Mouse (Mus musculus) embryonic facial prominence, embryonic 14.5 days (tissue): ENCODE data around the gene Fam207a. TPM values are rescaled to one million over a fixed set of nuclear protein-coding genes. Genes with fewer than 3 reads are reported as not detected.
A peak's percentile ranks its signal among the peaks of the same experiment; 100 is the strongest.

Source experiments
- ATAC-seq: fragments of 200-750 bp; cut with Nextera tagmentation; 2 replicates; pipeline ENCODE4 v1.8.0; 2017; ENCODE audit warnings: low read depth, moderate number of reproducible peaks, moderate TSS enrichment
- DNase-seq: peaks from one replicate; pipeline ENCODE4 v3.0.0-alpha.2; 2015; ENCODE audit warnings: low spot score
- H3K27ac ChIP-seq: fragments of 300-500 bp; sonication (generic); replicated peaks from 2 replicates; pipeline ENCODE4 v1.5.1; 2014; ENCODE audit warnings: low read depth, mild to moderate bottlenecking, low read length, moderate library complexity
- H3K27me3 ChIP-seq: fragments of 300-500 bp; sonication (generic); replicated peaks from 2 replicates; pipeline ENCODE4 v1.6.1; 2014; ENCODE audit warnings: low read length; ENCODE audit not compliant: control insufficient read depth, insufficient read depth
- H3K36me3 ChIP-seq: fragments of 300-500 bp; sonication (generic); 2 replicates; pipeline ENCODE4 v1.6.1; 2014; ENCODE audit warnings: low read length, mixed read lengths; ENCODE audit not compliant: control insufficient read depth, insufficient read depth
- H3K4me1 ChIP-seq: fragments of 300-500 bp; sonication (generic); 2 replicates; pipeline ENCODE4 v1.6.1; 2014; ENCODE audit warnings: antibody characterized with exemption, low read length; ENCODE audit not compliant: control insufficient read depth, insufficient read depth
- H3K4me2 ChIP-seq: fragments of 300-500 bp; sonication (generic); 2 replicates; pipeline ENCODE4 v1.6.1; 2014; ENCODE audit warnings: low read depth, mild to moderate bottlenecking, low read length, moderate library complexity, mixed read lengths
- H3K4me3 ChIP-seq: fragments of 300-500 bp; sonication (generic); 2 replicates; pipeline ENCODE4 v1.5.1; 2014; ENCODE audit warnings: low read depth, mild to moderate bottlenecking, low read length
- H3K9ac ChIP-seq: fragments of 300-500 bp; sonication (generic); 2 replicates; pipeline ENCODE4 v1.6.1; 2014; ENCODE audit warnings: low read depth, mild to moderate bottlenecking, low read length, moderate library complexity, mixed read lengths
- H3K9me3 ChIP-seq: fragments of 300-500 bp; sonication (generic); 2 replicates; pipeline ENCODE4 v1.6.1; 2016; ENCODE audit warnings: low read length; ENCODE audit not compliant: control insufficient read depth
- WGBS: fragments of 180-500 bp; shearing (Covaris S2); extraction: QIAGEN DNeasy Blood & Tissue Kit; methylation state at CpG from one replicate; pipeline ENCODE4 v1.1.7; 2014; 5-methylcytosine and 5-hydroxymethylcytosine counted together
- polyA plus RNA-seq: library from polyadenylated mRNA; unstranded; fragments of >200 nt; fragmentation: Nextera tagmentation; extraction: Ambion mirVana; gene quantifications from 2 replicates; pipeline ENCODE4 v1.2.1, GENCODE M21; 2014

Gene Fam207a
- 34.2 and 38.5 TPM in 2 replicates for polyA plus RNA-seq

DNA sequence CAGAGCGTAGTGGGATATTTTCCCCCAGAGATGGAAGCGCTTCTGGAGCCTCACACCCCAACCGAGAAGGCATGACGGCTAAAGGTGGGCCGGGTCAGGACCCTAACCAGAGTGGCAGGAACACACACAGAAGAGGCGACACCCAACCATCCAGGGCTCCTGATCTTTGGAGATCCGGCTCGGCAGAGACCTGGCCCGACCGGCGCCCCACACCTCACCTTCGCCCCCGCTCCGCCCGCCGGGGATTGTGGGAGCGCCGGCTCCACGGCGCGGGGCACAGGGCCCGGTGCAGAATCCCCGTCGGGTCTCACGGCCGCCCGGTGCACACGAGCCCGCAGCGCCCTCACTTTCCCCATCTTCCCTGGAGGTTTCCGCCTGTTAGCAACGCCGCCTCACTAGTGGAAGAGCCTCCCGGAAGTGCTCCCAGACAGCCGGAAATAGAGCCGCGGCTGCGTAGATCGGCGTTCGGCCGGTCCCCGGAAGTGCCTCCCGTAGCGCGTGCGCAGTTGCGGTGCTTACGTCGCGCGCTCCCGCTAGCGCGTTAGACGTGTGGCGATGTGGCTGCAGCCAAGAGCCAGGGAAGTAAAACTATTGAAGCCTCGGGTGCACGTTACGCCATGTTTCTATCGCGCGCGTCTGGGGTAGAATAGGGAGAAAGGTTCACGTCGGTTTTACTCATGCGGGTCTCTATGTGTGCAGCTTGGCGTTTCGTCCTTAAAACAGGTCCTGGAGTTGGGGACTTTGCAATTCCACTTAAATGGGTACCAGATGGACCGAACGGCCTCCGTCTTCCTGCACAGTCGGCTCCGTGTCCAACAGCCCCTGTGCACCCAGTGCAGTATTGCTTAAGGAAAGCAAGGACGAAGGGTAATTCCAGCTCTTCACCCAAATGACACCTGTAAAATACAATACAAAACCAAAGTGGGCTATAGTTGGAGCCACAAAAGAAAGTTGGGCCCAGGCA, at the start of gene Fam207a:
TSS of gene Fam207a (minus strand) at position 401 of the 964 bp plus-strand sequence.
- Histone ChIP-seq H3K4me2 (peak within 1 kb of the TSS; percentile 89), H3K27ac (peak within 1 kb of the TSS; percentile 90), H3K4me3 (peak within 1 kb of the TSS; percentile 92), H3K4me1 (peaks cover 13% of the 10 kb centered on the region), H3K9ac (peak within 1 kb of the TSS; percentile 87), H3K27me3 (no peaks in the 10 kb centered on the region), H3K9me3 (no peaks in the 10 kb centered on the region), H3K36me3 (peaks cover 34% of the 10 kb centered on the region)
- DNase-seq (peak; percentile 98), ATAC-seq (peak; percentile 95)
- 1% methylated on average over 61 of the region's 75 CpGs for WGBS

DNA sequence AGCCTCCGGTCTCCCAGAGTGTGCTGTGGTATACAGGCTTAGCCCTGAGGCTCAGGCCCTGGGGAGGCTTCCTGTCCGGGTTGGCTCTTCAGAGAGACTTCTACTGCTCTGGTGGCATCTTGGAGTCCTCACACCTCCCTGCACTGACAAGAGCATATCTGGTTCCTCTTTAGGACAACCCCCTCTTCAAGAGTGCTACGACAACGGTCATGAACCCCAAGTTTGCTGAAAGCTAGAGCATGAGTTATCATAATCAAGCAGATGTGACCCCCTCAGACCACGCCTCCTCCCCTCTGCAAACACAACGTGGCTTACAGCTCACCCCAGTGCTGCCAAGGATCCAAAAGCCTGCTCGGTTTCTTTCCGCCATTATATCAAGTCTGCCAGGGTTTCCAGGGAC, 49.4 kb upstream of the Fam207a start:
- DNase-seq, result no peak
- no peaks in the 10 kb centered on the region for H3K9me3 ChIP-seq
- no peaks in the 10 kb centered on the region for H3K36me3 ChIP-seq
- H3K9ac ChIP-seq, result no peak overlapping the region
- no peak overlapping the region for H3K4me3 ChIP-seq
- H3K4me2 ChIP-seq, result no peak overlapping the region
- no peak for ATAC-seq
- H3K27ac ChIP-seq, result no peak overlapping the region
- no peaks in the 10 kb centered on the region for H3K4me1 ChIP-seq
- WGBS, result 72% methylated on average over 8 of the region's 8 CpGs
- H3K27me3 ChIP-seq, result no peaks in the 10 kb centered on the region

DNA sequence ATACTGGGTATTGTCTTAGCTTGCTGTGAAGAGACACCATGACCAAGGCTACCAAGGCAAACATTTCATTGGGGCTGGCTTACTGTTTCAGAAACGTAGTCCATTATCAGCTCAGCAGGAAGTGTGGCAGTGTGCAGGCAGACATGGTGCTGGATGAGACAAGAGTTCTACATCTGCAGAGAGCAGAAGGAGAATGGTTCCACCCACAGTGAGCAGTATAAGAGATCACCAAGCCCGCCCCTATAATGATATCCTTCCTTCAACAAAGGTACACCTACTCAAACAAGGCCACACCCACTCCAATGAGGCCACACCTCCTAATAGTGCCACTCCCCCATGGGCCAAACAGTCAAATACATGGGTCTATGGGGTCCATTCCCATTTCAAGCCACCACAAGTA, 45.9 kb upstream of the Fam207a start:
- Histone ChIP-seq H3K4me2 (no peak overlapping the region), H3K9ac (no peak overlapping the region), H3K36me3 (no peaks in the 10 kb centered on the region), H3K27me3 (no peaks in the 10 kb centered on the region), H3K4me3 (no peak overlapping the region), H3K4me1 (no peaks in the 10 kb centered on the region), H3K9me3 (no peaks in the 10 kb centered on the region), H3K27ac (no peak overlapping the region)
- no peak for DNase-seq
- WGBS, result 75% methylated on average over 2 of the region's 2 CpGs
- no peak for ATAC-seq

DNA sequence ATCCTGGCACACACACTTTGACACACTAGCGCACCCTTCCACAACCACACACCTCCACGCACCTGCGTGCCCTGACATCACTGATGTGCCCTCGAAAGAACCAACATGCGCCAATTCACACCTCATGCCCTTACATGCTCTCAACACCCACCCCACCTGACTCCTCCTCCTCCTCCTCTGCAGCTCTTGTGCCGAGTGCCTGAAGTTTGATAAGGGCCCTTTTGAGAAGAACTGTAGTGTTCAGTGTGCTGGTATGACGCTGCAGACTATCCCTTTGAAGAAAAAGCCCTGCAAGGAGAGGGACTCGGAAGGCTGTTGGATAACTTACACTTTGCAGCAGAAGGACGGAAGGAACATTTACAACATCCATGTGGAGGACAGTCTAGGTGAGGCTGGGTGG, 45.2 kb upstream of the Fam207a start:
- Histone ChIP-seq H3K36me3 (no peaks in the 10 kb centered on the region), H3K9me3 (no peaks in the 10 kb centered on the region), H3K4me1 (no peaks in the 10 kb centered on the region), H3K27me3 (no peaks in the 10 kb centered on the region), H3K4me2 (no peak overlapping the region), H3K9ac (no peak overlapping the region), H3K27ac (no peak overlapping the region), H3K4me3 (no peak overlapping the region)
- DNase-seq (no peak), ATAC-seq (no peak)
- WGBS, result 87% methylated on average over 9 of the region's 9 CpGs

DNA sequence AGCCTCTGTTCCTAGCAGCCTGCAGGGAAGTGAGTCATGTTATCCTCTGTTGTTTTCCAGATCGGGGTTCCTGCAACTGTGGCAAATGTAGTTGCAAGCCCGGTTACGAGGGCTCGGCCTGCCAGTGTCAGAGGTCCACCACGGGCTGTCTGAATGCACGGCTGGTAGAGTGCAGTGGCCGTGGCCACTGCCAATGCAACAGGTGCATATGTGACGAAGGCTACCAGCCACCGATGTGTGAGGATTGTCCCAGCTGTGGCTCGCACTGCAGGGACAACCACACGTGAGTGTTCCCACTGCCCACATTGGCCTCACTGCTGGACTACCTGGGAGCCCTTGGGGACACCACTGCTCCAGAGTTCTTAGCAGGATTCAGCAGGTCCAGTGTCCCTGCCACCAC, 44.5 kb upstream of the Fam207a start:
- Histone ChIP-seq H3K9ac (no peak overlapping the region), H3K4me1 (no peaks in the 10 kb centered on the region), H3K27me3 (no peaks in the 10 kb centered on the region), H3K4me3 (no peak overlapping the region), H3K4me2 (no peak overlapping the region), H3K27ac (no peak overlapping the region), H3K9me3 (no peaks in the 10 kb centered on the region), H3K36me3 (no peaks in the 10 kb centered on the region)
- DNase-seq (no peak), ATAC-seq (no peak)
- WGBS, result 83% methylated on average over 11 of the region's 11 CpGs

DNA sequence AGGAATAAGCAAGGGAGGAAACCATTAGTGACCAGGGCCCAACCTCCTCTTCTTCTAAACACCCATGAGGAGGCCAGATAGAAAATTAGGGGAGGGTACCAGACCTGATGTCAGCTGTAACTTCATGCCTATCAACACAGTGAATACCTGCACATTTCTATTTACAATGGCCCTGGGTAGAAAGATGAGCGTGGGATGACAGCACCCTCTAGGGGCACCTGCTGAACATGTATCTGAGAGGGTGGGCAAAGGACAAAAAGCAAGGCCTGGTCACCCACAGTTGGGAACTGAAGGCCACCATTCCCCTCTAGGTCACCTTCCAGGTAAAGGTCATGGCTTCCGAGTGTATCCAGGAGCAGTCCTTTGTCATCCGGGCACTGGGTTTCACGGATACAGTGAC, 42.1 kb upstream of the Fam207a start:
- Histone ChIP-seq H3K27me3 (no peaks in the 10 kb centered on the region), H3K36me3 (no peaks in the 10 kb centered on the region), H3K9me3 (no peaks in the 10 kb centered on the region), H3K27ac (no peak overlapping the region), H3K4me1 (no peaks in the 10 kb centered on the region), H3K9ac (no peak overlapping the region), H3K4me3 (no peak overlapping the region), H3K4me2 (no peak overlapping the region)
- DNase-seq (no peak), ATAC-seq (no peak)
- WGBS, result 91% methylated on average over 4 of the region's 4 CpGs

DNA sequence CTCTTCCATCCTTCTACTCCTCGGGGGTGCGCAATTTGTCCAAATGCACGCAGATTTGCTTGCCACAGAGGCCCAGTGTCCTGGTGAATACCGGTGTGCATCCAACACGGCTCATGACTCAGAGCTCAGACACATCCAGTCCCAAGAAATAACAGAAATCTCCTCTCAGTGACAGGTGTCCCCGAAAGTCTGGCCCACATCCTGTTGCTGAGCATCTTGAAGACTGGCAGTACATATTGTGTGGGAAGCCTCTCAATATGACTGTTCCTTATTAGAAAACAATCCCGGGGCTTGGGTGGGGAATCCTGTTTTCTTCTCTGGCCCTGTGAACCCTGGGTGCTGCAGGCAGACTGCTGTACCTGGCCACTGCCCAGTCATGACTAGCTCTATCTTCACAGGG, 41.0 kb upstream of the Fam207a start:
- Histone ChIP-seq H3K27me3 (no peaks in the 10 kb centered on the region), H3K36me3 (no peaks in the 10 kb centered on the region), H3K9ac (no peak overlapping the region), H3K4me1 (no peaks in the 10 kb centered on the region), H3K4me2 (no peak overlapping the region), H3K4me3 (no peak overlapping the region), H3K27ac (no peak overlapping the region), H3K9me3 (no peaks in the 10 kb centered on the region)
- no peak for DNase-seq
- 87% methylated on average over 7 of the region's 7 CpGs for whole genome bisulfite sequencing
- no peak for ATAC-seq

DNA sequence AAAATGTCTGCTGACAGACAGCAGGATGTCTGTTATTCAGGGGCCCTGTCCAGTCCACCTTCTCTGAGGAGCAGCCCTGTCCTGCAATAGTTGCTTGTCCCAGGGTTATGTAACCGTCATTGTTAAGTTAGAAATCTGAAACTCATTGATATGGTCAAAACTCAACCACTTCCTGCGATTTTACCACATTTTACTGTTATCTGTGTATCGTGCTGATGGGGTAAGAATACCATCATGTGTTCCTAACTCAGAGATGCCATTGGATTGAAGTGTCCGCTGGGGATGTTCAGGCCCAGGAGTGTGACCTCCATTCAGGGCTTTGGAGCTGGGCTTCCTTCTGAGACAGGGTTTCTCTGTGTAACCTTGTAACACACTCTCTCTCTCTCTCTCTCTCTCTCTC, 39.3 kb upstream of the Fam207a start:
- WGBS, result 76% methylated on average over 4 of the region's 4 CpGs
- Histone ChIP-seq H3K9me3 (no peaks in the 10 kb centered on the region), H3K4me1 (no peaks in the 10 kb centered on the region), H3K9ac (no peak overlapping the region), H3K4me2 (no peak overlapping the region), H3K36me3 (no peaks in the 10 kb centered on the region), H3K4me3 (no peak overlapping the region), H3K27me3 (no peaks in the 10 kb centered on the region), H3K27ac (no peak overlapping the region)
- DNase-seq (no peak), ATAC-seq (no peak)

DNA sequence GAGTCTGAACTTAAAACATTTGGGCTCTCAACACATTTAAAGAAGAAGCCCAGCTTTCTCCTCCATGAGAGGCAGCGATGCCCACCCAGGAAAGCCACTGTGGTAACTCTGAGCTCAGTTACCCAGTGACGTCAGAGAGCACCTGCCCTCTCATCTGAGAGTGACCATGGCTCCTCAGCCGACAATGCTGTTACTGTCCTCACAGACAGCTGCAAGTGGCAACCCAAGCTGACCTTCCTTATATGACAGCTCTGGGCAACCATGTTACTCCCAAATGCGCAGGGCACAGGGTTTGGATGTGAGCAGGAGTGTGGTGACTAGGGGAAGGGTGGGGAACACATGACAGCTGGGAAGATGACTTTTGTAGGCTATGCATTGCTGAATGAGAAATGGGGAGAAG, 37.7 kb upstream of the Fam207a start:
- DNase-seq (no peak), ATAC-seq (no peak)
- no peak overlapping the region for H3K4me2 ChIP-seq
- WGBS, result 79% methylated on average over 4 of the region's 4 CpGs
- no peak overlapping the region for H3K27ac ChIP-seq
- H3K9me3 ChIP-seq, result no peaks in the 10 kb centered on the region
- no peak overlapping the region for H3K4me3 ChIP-seq
- no peak overlapping the region for H3K9ac ChIP-seq
- no peaks in the 10 kb centered on the region for H3K4me1 ChIP-seq
- no peaks in the 10 kb centered on the region for H3K27me3 ChIP-seq
- H3K36me3 ChIP-seq, result no peaks in the 10 kb centered on the region
